Mouse (Mus musculus) adrenal gland, adult 2 months (tissue): ENCODE data around the gene Adgrg5. TPM values are rescaled to one million over a fixed set of nuclear protein-coding genes. Genes with fewer than 3 reads are reported as not detected.

Source experiments
- DNase-seq: peaks from one replicate; pipeline ENCODE4 v3.0.0; 2021
- polyA plus RNA-seq: library from polyadenylated mRNA; depleted of rRNA; stranded (reverse); fragments of >200 nt; gene quantifications from 2 replicates; pipeline ENCODE4 v1.2.3, GENCODE M21; 2012
- total RNA-seq, 2 experiments: library from RNA; stranded (reverse); gene quantifications; 2 replicates each; pipeline ENCODE4 v1.2.3; 2021

Gene Adgrg5
- total and polyA plus RNA-seq, 3 experiments, result 1.1 to 1.8 (median 1.3) TPM

- DNase-seq, result peak; percentile 96
These were observed 6.1 kb upstream of the Adgrg5 start for GRCm38 (mm10) chr8:94917352-94917751.

- no peak for DNase-seq
These were observed 5.5 kb upstream of the Adgrg5 start, which contains the start of gene Ccdc102a for GRCm38 (mm10) chr8:94917851-94918495. Gene Ccdc102a, minus strand, starts transcription at chr8:94918098.

- DNase-seq, result no peak
These were observed 4.2 kb upstream of the Adgrg5 start for GRCm38 (mm10) chr8:94919256-94919655.

DNA sequence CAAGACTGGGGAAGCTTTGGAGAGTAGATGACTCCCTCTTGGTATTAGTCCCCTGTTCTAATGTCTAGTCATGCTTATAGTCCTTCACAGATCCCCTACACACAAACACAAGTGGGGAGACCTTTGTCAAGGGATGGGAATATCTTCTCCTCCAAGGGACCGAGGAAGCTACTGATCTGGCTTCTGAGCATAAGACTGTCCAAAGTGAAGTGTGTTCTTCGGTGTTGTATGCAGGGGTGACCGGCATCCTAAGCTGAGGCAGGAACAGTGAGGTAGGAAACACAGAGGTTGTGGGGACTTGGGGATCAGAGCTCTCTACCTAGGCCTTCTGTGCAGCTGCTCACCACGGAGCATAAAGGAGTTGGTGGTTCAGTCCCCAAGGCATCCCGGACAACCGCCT lies 1.3 kb upstream of the Adgrg5 start:
- DNase-seq, result no peak

GRCm38 (mm10) chr8:94922602-94923001 lies 892 bp upstream of the Adgrg5 start:
- no peak for DNase-seq

GRCm38 (mm10) chr8:94928227-94928626 lies 4.7 kb downstream of the Adgrg5 start:
- DNase-seq, result no peak

- no peak for DNase-seq
These were observed 10.4 kb downstream of the Adgrg5 start for GRCm38 (mm10) chr8:94933918-94934317.

- DNase-seq, result no peak
These were observed 11.7 kb downstream of the Adgrg5 start for GRCm38 (mm10) chr8:94935172-94935571.

DNA sequence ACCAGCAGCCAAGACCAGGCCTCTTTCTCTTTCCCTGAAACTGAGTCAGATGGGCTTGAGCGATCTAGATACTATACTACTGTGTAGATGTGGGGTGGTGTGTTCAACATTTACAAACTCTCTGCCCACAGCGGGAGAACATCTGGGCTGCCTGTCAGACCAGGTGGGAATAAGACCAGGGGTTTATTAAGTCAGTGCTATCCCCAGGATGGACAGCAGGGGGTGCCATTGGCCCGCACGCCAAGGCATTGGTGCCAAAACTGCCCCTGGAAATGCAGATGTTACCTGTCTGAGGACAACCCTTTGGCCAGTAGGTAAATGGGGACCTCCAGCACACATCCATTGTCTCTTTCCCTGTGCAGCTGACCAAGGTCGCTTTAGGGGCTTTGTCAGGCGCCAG lies 19.1 kb downstream of the Adgrg5 start:
- peak; percentile 60 for DNase-seq

DNA sequence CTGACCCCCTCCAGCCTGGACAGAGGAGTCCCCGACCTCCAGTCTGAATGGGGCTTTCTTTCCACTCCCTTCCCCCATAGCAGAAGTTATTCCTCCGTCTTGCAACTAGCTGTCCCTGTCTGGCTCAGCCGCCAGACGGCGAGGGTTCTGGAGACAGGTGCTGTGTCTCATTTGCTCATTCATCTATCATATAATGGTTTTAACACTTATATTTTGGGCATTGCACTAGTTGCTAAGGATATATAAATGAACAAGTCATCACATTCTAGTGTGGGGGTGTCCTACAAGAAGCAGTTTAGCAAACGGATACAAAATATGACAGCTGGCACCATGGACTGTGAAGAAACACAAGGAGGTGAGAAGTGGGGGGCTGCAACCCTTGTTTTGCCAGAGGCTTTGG lies 21.7 kb downstream of the Adgrg5 start:
- no peak for DNase-seq

DNA sequence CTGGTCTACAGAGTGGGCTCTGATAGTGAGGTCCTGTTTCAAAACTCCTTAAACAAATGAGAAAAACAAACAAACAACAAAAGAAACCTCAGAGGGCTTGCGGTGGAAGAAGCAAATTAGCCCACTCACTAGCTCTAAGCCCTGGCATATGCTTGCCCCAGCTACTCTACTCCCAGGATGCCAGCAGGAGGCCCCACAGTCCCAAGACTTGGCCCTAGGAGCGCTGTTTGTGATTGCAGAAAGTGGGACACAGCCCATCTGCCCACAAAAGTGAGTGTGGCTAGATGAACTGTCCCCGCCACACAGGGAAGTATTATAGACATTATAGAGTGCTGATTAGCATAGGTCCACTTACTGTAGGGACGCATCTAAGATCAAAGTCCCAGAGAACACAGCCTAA lies 24.9 kb downstream of the Adgrg5 start:
- DNase-seq, result no peak

DNA sequence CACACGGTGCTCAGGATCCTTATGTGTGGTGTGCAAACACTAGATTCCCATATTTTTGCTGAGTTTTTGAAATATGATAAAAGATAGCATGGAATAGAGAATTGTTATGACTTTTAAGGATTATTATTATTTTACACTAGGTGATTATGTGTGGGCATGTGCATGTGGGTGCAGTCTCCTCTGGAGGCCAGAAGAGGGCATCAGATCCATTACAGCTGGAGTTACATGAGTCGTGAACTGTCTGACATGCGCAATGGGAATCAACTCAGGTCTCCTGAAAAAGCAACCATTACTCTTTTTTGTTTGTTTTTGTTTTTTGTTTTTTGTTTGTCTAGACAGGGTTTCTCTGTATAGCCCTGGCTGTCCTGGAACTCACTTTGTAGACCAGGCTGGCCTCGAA lies 25.5 kb downstream of the Adgrg5 start:
- no peak for DNase-seq

- peak; percentile 79 for DNase-seq
These were observed 26.6 kb downstream of the Adgrg5 start for GRCm38 (mm10) chr8:94950046-94950445.

DNA sequence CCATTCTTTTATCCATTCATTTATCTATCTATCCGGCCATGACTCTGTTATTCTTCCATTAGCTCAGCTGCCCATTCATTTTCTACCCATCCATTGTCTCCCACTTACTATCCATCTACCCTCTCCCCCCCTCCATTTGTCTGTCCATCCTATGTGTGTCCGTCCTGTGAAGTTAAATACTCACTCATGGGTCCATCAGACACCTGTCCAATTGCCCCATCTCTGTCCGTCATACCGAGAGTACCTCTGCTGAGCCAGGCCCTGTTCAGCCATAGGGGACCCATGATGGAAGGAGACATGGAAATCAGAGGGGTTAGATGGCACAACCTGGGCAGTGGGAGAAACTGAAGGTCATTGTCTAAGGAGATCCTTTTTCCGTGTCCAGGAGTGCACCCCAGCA lies 27.0 kb downstream of the Adgrg5 start:
- DNase-seq, result no peak

- no peak for DNase-seq
These were observed 28.6 kb downstream of the Adgrg5 start for GRCm38 (mm10) chr8:94952086-94952485.

DNA sequence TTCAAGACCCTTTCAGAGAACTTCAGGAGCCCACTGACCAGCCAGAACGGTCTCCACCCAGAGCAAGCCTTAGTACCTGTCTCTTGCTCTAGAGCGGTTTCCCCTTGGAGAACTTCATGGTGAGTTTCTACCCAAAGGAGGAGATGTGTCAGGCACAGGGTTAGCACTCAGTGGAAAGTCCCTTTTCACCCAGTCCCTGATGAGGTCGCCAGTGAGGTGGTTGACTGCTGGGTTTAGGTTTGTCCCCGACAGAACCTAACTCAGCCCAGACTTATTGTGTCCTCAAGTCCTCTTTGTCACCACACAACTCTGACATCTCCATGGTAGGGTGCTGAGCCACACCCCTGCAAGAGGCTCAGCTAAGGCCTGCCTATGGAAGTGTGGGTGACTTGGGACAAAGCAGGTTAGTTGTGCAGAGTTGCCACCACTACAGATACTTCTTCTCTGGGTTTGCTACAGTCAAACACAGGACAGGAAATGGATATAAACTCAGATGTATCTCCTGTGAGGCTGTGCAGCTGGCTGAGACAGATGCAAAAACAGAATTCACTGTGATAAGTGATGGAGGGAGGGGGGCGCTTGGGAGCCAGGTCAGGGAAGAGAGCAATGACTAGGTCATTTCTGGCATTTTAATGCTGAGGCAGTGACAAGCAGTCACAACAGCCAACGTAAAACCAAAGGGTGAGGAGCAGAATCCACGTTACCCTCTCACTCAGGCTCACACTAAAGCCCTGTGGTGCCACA lies 30.3 kb downstream of the Adgrg5 start:
- DNase-seq, result no peak

GRCm38 (mm10) chr8:94954368-94954737 lies 30.9 kb downstream of the Adgrg5 start:
- DNase-seq, result no peak

GRCm38 (mm10) chr8:94954921-94955758 lies 31.6 kb downstream of the Adgrg5 start:
- peak; percentile 20 for DNase-seq

DNA sequence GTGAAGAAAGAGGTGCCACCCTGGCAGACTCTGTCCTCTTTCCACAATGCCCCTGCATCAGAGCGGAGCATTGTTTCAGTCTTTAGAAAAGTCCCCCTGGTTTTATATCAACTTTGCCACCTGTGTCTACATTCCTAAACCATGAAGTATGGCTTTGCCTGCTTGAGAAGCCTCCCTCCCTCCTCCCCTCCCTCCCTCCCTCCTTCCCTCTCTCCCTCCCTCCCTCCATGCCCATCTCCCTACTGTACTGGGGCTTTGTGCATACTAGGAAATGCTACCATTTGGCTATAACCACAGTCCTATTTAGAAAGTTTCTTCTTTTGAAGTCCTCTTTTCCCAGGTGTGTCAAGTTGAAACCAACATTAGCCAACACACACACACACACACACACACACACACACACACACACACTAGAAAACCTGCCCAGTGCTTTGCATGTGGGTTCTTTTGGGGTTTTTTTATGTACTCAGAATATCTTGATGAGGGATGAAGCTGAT lies 32.6 kb downstream of the Adgrg5 start:
- DNase-seq, result no peak

GRCm38 (mm10) chr8:94962201-94962600 lies 38.7 kb downstream of the Adgrg5 start:
- DNase-seq, result no peak

DNA sequence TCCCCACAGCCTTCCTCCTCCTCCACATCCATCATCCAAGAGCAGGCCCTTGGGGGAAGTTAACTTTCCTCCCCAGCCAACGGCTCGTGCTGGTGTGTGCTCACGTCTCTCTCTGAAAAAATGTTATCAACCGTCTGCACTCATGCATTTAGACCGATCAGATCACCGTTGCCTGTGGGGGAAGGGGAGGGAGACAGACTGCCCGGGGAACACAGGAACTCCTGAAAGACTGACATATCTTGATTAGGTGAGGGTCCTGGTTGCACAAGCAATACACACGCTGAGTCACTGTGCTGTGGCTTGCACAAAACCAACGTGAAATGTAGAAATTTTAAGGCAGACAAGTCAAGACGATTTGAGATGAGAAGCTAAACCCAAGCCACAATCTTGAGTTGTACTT lies 41.3 kb downstream of the Adgrg5 start:
- DNase-seq, result no peak

GRCm38 (mm10) chr8:94966578-94966977 lies 43.1 kb downstream of the Adgrg5 start:
- no peak for DNase-seq

DNA sequence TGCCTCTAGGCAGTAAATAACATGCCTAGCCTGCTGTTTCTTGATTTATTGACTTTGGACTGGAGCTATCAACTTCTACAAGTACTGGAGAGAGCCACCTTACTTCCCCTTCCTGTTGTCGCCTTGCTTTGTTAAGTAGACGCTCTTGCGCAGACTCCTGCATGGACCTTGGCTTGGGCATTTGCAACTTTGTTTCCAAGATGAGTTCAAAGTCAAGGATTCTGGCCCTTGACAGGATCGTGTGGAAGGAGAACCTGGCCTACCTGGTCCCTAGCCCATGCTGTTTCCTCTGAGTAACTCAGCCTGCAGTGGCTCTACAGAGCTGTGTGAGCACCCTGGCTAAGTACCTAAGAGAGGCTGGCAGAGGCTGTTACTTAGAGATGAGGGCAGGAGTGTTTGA lies 43.6 kb downstream of the Adgrg5 start:
- peak; percentile 20 for DNase-seq
